Mouse (Mus musculus): ENCODE measurements around the gene Gab1.
A peak's percentile ranks its signal among the peaks of the same experiment; 100 is the strongest.

The Gab1 gene

DNA sequence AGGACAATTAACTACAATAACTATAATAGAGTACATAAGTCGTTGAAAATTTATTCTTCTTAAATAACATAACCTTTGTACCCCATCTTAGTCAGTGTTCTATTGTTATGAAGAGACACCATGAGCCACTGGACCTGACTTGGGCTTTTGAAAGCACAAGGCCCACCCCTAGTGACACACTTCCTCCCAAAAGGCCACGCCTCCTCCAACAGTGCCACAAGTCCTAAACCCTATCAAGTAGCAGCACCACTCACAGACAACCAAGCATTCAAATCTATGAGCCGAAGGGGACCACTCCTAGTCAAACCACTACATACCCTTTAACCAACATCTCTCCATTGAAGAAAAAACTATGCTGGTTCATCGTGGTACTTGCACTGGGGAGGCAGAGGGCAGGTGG is 131.2 kb downstream of the Gab1 start:
- DNase-seq (ENCODE audit: low read depth, low spot score): no peak

DNA sequence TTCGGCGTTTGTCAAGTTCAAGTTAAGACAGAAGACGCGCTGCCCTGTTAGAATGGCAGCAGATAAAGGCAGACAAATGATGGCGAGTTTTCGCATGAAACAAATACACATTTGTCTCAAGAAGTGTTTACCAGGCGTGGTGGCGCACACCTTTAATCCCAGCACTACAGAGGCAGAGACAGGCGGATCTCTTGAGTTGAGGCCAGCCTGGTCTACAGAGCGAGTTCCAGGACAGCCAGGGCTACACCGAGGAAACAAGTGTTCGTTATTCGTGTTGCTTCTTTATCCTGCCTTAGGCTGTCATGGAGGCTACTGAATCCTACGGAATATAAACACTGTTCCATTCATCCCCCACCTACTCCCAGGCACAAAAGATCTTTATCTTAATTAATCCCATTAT is 140.4 kb downstream of the Gab1 start:
- no peak for DNase-seq (ENCODE audit: low read depth, low spot score)

DNA sequence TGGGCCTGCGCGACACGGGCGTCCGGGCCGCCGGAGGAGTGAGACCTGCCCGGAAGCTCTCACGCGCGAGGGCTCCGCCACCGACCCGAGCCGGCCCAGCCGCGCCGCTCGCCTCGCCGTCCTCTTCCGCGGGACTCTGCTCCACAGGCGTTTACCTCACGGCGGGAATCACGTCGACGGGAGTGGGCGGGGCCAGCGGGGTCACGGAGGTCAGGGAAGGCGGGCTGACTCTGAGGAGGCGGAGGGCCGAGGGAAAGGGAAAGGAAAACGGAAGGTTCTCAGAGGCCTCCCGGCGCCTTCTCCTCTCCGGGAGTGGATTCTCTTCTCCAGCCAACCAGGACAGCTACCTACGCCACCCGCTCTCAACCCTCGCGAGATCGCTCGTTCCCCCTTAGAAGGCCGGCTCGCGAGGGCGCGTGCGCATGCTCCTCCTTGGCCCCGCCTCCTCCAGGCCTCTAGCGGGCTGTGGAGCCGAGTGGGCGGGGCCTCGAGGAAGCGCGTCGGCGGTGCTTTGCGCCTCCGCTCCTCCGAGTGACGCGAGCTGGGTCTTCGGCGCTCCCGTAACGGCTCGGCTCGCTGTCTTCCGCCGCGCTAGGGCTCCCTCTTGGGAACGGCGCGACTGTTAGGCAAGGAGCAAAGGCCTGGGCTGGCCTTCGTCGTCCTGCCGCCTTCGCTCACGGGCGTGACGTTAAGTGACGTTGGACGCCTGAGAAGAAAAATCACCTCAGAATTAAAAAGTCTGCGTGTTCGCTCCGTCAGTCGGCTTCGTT is 141.0 kb downstream of the Gab1 start, which contains the start of gene Smarca5:
TSS of gene Smarca5 (minus strand) at position 343 of the 770 bp plus-strand sequence.
- DNase-seq (ENCODE audit: low read depth, low spot score): peak; percentile 93

DNA sequence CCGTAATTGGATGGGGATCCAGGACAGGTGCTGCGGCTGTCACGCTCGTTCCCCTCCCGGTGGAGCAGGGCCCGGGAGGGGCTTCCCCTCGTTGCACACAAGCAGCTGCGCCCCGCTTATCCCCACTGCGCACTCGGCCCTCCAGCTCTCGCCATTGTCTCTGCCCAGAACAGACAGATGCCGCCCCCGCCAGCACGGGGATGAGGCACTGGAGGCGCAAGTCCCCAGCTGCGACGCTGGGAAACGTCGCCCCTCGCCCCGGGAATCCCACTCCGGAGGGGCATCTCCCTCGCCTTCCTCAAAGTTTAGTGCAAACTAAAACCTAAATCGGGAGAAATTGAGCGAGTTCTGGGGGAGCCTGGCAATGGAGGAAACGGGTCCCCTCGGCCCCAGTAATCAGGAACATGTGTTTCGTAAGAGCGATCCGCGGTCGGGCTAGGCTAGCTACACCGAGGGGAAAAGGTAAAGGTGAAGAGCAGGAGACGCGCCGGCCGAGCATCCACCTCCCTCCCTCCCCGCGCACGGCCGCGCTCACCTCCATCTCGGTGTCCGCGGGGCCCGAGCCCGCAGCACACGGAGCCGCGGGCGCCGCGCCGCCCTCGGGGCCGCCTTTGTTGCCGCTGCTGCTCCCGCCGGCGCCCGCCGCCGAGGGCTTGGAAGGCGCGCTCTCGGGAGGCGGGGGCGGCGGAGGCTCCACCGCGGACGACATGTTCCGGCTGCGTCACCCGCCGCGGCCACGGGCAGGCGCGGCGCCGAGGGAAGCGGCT is 141.7 kb downstream of the Gab1 start:
- peak; percentile 13 for DNase-seq (ENCODE audit: low read depth, low spot score)

DNA sequence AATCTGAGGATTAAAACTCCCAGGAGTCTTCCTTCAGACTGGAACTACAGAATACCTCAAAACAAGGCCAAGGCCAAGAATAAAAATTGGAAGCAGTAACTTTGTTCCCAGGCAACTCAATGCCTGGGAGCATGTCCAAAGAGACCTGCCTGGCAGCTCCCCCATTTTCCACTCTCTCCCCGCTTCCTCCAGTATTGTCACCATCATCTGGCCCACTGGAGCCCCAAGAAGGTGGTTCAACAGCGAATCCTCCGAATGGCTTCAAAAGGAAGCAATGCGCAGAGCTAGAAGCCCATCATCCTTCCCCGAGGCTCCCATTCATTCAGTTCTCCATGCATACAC is 142.3 kb downstream of the Gab1 start:
- peak; percentile 16 for DNase-seq (ENCODE audit: low read depth, low spot score)

DNA sequence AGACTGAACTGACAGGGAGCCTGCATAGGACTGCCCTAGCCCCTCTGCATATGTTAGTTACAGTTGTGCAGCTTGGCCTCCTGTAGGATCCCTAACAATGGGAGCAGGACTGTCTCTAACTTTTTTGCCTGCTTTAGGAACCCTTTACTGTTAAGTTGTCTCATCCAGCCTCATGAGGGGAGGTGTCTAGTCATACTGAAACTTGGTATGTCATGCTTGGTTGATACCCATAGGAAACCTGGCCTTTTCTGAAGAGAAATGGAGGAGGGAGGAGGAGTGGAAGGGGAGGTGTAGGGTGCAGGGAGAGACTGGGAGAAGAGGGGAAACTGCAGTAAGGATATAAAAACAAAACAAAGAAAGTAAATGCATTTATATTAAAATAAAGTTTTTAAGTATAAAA is 148.0 kb downstream of the Gab1 start:
- DNase-seq (ENCODE audit: low read depth, low spot score): no peak

DNA sequence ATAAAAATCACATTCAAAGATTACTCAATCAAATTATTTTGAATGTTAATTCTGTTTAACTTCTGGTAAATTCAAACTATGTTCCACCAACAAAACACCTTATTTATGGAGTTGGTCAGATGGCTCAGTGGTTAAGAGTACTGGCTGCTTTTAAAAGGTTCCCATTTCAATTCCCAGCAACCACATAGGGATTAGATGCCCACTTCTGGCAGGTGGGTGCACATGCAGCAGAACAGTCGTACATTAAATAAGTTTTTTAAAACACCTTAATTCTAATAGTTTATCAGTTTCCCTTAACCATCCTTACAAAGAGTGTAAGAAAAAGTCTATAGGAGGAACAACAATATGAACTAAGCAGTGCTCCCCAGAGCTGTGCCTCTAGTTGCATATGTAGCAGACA is 165.9 kb downstream of the Gab1 start:
- no peak for DNase-seq (ENCODE audit: low read depth, low spot score)

All from skeletal muscle tissue, adult 2 months (tissue).